ENCODE assay signal across 23 mouse cellular contexts in genomic region chrX:99328576-99328975, GRCm38 (mm10).
A peak's percentile ranks its signal among the peaks of the same experiment; 100 is the strongest.
DNase-seq lines count a peak whose midpoint lies in the region; ATAC-seq and TF ChIP-seq lines count a peak whose summit lies in the region.
"Had no signal": no experiment of that assay in that cellular context is flagged by ENCODE, and none has a peak within 500 bp of the region (broad histone marks: within the 10 kb centered on the region; RNA-seq: fewer than 3 reads in every experiment).

No protein-coding gene starts in this region.

- peaks cover 34% of the 10 kb centered on the region for H3K27me3 ChIP-seq in heart, embryonic 13.5 days (replicated peaks)
- H3K27me3 ChIP-seq: forebrain, embryonic 15.5 days; lung, embryonic 15.5 days had no signal

- H3K4me3 ChIP-seq in heart, embryonic 13.5 days, result no peak overlapping the region
- no peak overlapping the region for H3K4me3 ChIP-seq in gastrocnemius, adult 2 months
- H3K4me3 ChIP-seq: forebrain, embryonic 15.5 days; heart, adult 2 months; hindbrain, embryonic 12.5 days; layer of hippocampus, adult 2 months; lung, embryonic 15.5 days; megakaryocyte, embryonic 14.5 days; midbrain, embryonic 13.5 days had no signal

- ATAC-seq in heart, embryonic 13.5 days (ENCODE audit: extremely low read depth, insufficient number of reproducible peaks, low FRiP score, low TSS enrichment), result no peak
- ATAC-seq: CD4-positive, CD25-positive, alpha-beta regulatory T cell, adult 4 months; forebrain, embryonic 15.5 days; midbrain, embryonic 13.5 days had no signal

- H3K27ac ChIP-seq in heart, embryonic 13.5 days (replicated peaks), result 0 out of 2 replicates have a peak overlapping the region, but pooled peaks have one; percentile 20
- H3K27ac ChIP-seq in gastrocnemius, adult 2 months, result no peak overlapping the region
- H3K27ac ChIP-seq: forebrain, embryonic 15.5 days; heart, adult 2 months; hindbrain, embryonic 12.5 days; layer of hippocampus, adult 2 months; lung, embryonic 15.5 days; midbrain, embryonic 13.5 days had no signal

- 28% methylated on average over 4 of the region's 4 CpGs for WGBS in heart, embryonic 13.5 days

- H3K36me3 ChIP-seq in heart, embryonic 13.5 days, result no peaks in the 10 kb centered on the region
- H3K36me3 ChIP-seq: forebrain, embryonic 15.5 days; hindbrain, embryonic 12.5 days; lung, embryonic 15.5 days; midbrain, embryonic 13.5 days had no signal

- intact Hi-C loops in gastrocnemius, adult 2 months (cut with DNase I), result no loop called here

- no peak for TF ChIP-seq CTCF in gastrocnemius, adult 2 months (IDR thresholded peaks at IDR 0.05)

- no peak for DNase-seq in heart, adult 11 months
- peak; percentile 41 to 51 for DNase-seq in lung, adult 18-20 months
- DNase-seq in lung, postnatal 14 days, result no peak
- DNase-seq in lung, postnatal 10 days, result peak; percentile 26
- DNase-seq in cerebellum, adult 11-12 months, result no peak
- no peak for DNase-seq in gastrocnemius, adult 2 months
- DNase-seq: adrenal gland, postnatal 25 days; cerebellum, adult 9-10 months; gastrocnemius, postnatal 14 days; heart, postnatal 14 days; kidney, postnatal 25 days; right cerebral cortex, postnatal 25 days; spleen, adult 18-20 months; thymus, adult 2 months had no signal

- H3K4me2 ChIP-seq in heart, embryonic 13.5 days, result no peak overlapping the region
- H3K4me2 ChIP-seq: forebrain, embryonic 15.5 days; hindbrain, embryonic 12.5 days; lung, embryonic 15.5 days; midbrain, embryonic 13.5 days had no signal

- no peak overlapping the region for H3K9ac ChIP-seq in heart, embryonic 13.5 days
- H3K9ac ChIP-seq: forebrain, embryonic 15.5 days; hindbrain, embryonic 12.5 days; lung, embryonic 15.5 days; midbrain, embryonic 13.5 days had no signal

- H3K9me3 ChIP-seq in heart, embryonic 13.5 days, result no peaks in the 10 kb centered on the region
- H3K9me3 ChIP-seq: forebrain, embryonic 15.5 days; hindbrain, embryonic 12.5 days; lung, embryonic 15.5 days; megakaryocyte, embryonic 14.5 days; midbrain, embryonic 13.5 days had no signal

- H3K4me1 ChIP-seq in heart, embryonic 13.5 days, result peaks cover 44% of the 10 kb centered on the region

Comparison
In these comparisons a context has a peak if more than half of its experiments do, and no peak if none do; other contexts are left out.
1. DNase-seq: peak in lung, adult 18-20 months (2 of 2) and lung, postnatal 10 days (single experiment); none in heart, adult 11 months (single experiment), lung, postnatal 14 days (single experiment), cerebellum, adult 11-12 months (single experiment) and gastrocnemius, adult 2 months (single experiment).